Mouse (Mus musculus) gastrocnemius, postnatal 10 days (tissue): Measurements from ENCODE around the gene Thra. TPM values are rescaled to one million over a fixed set of nuclear protein-coding genes. Genes with fewer than 3 reads are reported as not detected.
A peak's percentile ranks its signal among the peaks of the same experiment; 100 is the strongest.
"Not testable (repeated sequence)": the region's sequence is repeated elsewhere in the genome, so short reads cannot be mapped to it uniquely, and the experiment has no call there.

Experiments used
- DNase-seq: peaks from one replicate; pipeline ENCODE4 v3.0.0; 2021; ENCODE audit warnings: mixed read lengths
- total RNA-seq, 2 experiments: library from RNA; stranded (reverse); gene quantifications; 2 replicates each; pipeline ENCODE4 v1.2.3; 2021

The Thra gene
- total RNA-seq, 2 experiments from 2014 or later: 149 to 169 TPM

GRCm38 (mm10) chr11:98715946-98716345, 24.5 kb upstream of the Thra start:
- DNase-seq: no peak

- peak; percentile 88 for DNase-seq
Observed at GRCm38 (mm10) chr11:98717904-98718303, 22.5 kb upstream of the Thra start.

- no peak for DNase-seq
Observed at GRCm38 (mm10) chr11:98720756-98721155, 19.7 kb upstream of the Thra start.

- peak; percentile 71 for DNase-seq
Observed at GRCm38 (mm10) chr11:98721458-98722226, 18.8 kb upstream of the Thra start.

- no peak for DNase-seq
Observed at GRCm38 (mm10) chr11:98723098-98723497, 17.3 kb upstream of the Thra start.

GRCm38 (mm10) chr11:98725926-98726506, 14.4 kb upstream of the Thra start:
- no peak for DNase-seq

- DNase-seq: peak; percentile 63
Observed at GRCm38 (mm10) chr11:98729119-98729588, 11.3 kb upstream of the Thra start, which contains the start of gene Med24. Med24 (minus strand) TSS chr11:98729435.

- DNase-seq: no peak
Observed at GRCm38 (mm10) chr11:98730727-98731126, 9.7 kb upstream of the Thra start.

- no peak for DNase-seq
Observed at GRCm38 (mm10) chr11:98731134-98731533, 9.3 kb upstream of the Thra start.

GRCm38 (mm10) chr11:98734020-98734419, 6.4 kb upstream of the Thra start:
- DNase-seq: no peak

GRCm38 (mm10) chr11:98735111-98735510, 5.3 kb upstream of the Thra start:
- DNase-seq: no peak

GRCm38 (mm10) chr11:98736176-98736575, 4.3 kb upstream of the Thra start:
- DNase-seq: no peak

GRCm38 (mm10) chr11:98737220-98737619, 3.2 kb upstream of the Thra start:
- DNase-seq: not testable (repeated sequence)

- DNase-seq: no peak
Observed at GRCm38 (mm10) chr11:98738428-98738911, 2.0 kb upstream of the Thra start.

GRCm38 (mm10) chr11:98738925-98739324, 1.5 kb upstream of the Thra start:
- no peak for DNase-seq

- no peak for DNase-seq
Observed at GRCm38 (mm10) chr11:98740026-98740392, 429 bp upstream of the Thra start.

GRCm38 (mm10) chr11:98741051-98741620, 698 bp downstream of the Thra start:
- no peak for DNase-seq

GRCm38 (mm10) chr11:98741622-98742396, 1.4 kb downstream of the Thra start:
- DNase-seq: peak; percentile 86

- peak; percentile 38 for DNase-seq
Observed at GRCm38 (mm10) chr11:98742397-98743291, 2.2 kb downstream of the Thra start.

GRCm38 (mm10) chr11:98743655-98744345, 3.4 kb downstream of the Thra start:
- DNase-seq: peak; percentile 71
